Mouse (Mus musculus) testis, postnatal 10 days (tissue): ENCODE measurements at regions not wholly inside any gene's neighbourhood (a gene's known extent, or its start where the extent isn't known, plus 50 kb on each side); places are given as distances from the start of the nearest gene placed in this dataset.

Source experiments
- DNase-seq: peaks from one replicate; pipeline ENCODE4 v3.0.0; 2021; ENCODE audit warnings: low spot score

DNA sequence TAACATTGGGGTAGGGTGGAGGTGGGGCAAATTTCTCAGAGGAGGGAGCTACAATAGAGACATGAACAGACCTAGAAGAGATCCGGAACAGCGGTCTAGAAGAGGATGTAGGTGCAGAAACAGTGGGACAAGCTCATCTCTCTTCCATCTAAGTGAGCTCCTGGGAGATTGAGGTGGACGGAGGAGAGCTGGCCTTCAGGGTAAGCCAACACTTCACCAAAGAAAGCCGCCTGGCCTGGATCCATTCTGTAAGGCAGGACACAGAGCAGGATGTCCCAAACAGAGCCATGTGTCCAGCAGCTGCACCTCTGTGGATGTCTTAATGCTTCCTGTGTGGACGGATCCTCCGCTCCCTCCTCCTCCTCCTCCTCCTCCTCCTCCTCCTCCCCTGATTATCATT is 173.0 kb downstream of the Rab11fip4 start:
- DNase-seq = no peak

DNA sequence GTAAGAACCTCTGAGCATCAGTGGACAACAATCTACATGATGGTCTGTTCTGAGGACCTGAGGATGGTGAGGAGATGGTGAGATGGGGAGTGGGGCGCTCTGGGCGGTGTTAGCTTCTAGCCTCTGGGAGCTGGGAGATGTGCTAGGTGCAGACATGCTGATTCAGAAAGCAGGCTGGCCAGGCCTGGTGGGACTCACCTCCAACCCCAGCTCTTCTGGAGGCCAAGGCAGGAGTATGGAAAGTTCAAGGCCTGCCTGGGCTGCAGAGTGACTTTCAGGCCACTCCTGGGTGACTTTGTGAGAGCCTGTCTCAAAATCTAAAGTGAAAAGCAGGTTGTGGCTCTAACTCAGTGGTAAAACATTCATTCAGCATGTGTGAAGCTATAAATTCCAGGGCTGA is 171.6 kb downstream of the Rab11fip4 start:
- DNase-seq = no peak

DNA sequence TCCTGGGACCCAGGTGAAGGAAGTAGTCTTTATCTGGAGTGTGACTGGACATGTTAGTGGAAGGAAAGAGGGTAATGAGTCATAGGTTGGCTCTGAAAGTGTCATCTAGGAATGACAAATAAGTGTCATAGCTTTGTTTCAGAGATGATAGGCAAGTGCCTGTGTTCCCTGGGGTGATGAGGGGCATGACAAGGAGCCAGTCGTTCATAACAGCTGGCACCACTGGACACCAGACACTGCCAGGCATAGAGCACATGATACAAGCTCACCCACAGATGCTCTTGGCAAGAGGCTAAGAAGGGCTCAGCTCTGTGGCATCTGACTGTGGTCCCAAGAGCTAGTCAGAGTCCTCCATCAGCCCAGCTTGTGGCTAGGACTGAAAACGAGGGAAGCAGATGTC is 171.0 kb downstream of the Rab11fip4 start:
- no peak for DNase-seq

DNA sequence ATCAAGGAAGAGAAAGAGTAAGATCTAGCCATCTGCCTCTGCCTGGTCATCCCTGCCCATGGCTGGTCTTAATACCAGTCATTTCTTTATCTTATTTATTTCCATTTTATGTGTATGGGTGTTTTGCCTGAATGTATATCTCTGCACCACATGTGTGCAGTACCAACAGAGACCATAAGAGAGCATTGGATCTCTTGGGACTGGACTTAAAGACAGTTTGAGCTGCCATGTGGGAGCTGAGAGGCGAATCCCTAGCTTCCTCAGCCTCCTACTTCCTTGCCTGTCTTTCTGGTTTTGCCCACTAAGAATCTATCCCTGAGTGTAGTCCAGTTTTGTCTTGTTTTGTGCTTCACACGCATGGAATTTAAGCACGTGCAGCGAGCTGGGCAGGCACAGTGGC is 169.5 kb downstream of the Rab11fip4 start:
- no peak for DNase-seq

DNA sequence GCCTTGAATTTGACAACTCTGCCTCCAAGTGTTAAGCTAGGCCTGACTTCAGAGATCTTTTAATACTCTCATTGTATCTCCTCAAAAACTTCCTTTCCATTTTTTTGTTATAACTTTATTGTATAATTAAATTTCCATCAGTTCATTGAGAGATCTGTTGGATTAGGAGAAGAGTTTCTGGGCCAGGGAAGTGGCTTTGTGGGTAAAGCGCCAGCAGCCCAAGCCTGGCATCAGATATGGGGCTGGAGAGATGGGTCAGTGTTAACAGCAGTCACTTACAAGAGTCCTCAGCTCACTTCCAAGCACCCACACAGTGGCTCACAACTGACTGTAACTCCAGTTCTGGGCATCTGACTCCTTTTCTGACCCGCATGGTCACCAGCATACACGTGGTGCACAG is 167.3 kb downstream of the Rab11fip4 start:
- DNase-seq = no peak

DNA sequence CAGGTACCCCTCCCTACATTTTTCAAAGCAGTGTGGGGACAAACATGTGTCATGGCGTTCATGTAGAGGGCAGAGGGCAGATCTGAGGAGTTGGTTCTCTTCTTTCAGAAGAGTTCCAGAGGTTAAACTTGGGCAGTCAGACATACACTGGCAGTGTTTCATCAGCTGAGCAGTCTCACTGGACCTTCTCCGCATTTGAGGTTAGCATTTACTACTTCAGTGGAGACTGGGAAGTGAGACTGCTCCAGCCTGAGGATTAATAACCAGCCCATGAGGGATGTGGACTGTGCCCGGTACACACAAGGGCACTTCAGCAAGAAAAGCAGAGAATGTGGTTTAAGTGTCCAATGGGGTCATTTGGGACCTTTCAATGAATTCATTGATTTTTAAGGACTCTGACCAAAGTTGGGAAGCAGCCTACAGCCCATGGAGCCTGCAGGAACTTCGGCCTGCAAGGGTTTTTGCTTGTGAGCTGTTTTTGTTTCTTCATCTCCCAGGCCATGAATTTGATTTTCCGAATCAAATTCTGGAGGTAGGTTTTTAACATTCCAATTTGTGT is 166.6 kb downstream of the Rab11fip4 start:
- no peak for DNase-seq

DNA sequence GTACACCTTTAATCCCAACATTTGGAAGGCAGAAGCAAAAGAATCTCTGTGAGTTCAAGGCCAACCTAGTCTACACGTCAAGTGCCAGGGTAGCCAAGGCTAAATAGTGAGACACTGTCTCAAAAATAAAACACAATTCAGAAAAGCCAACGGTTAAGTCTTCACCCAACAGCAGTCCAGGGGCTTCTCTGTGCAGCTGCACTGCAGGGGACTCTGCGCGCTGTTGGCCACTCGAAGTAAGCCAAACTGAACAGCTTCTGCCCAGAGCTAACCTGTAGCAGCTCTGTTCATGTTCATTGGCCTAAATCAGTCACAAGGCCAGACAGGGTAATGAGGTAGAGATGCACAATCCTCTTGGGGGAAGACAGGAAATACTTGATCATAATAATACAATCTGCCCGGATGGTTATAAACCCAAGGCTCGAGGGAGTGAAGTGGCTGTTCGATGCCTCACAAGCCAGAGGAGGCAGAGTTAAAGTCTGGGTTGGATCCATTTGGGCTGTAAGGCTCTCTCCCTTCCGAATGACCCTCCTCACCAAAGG is 165.4 kb downstream of the Rab11fip4 start:
- DNase-seq = no peak

DNA sequence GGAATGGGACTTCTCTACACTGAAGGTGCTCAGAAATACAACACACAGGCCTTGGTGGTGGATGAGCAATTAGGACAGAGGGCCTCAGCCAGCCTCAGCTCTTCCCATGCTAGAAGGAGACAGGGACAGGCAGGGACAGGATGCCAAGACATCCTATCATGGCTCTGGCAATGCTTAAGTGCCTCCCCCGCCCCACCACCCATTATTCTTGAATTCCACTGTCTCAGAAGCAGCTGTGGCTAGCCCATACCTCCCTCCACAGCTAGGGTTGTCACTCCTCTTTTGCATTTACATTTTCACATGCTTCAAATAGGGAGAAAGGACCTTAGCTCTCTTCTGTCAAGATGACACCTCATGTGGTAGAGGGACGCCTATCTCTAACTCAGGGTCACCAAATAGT is 162.5 kb downstream of the Rab11fip4 start:
- DNase-seq = no peak

DNA sequence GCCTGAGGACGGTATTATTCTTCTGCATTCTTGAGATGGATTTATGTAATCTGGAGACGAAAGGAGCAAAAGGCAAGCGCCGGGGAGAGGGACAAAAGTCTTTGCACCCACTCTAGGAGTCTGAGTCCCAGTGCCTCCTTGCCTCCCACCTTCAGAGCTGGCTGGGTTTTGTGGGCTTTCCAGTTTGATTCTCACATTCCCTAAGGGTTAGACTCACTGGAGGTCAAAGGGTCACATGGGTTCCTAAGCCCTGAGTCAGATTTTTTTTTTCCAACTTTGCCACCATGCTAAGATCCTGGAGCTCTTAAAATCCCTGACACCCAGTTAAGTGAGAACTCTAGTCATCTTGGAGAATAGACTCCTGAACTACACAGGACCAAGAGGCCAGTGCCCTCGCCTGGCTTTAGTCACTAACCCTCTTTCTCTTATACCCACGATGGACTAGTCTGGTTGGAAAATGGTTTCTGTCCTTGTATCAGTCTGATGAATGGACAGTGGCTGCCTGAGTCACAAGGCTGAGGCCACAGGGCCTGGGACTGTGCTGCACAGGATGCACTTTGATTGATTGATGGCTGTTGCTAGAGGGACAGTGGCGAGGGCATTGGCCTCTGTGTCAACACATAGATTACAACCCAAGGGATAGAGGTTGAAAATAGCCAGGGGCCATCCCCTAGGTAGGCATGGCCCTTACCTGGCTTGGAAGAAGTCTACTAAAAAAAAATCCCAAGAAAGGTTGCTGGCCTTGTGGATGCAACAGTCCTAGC is 161.9 kb downstream of the Rab11fip4 start:
- no peak for DNase-seq

DNA sequence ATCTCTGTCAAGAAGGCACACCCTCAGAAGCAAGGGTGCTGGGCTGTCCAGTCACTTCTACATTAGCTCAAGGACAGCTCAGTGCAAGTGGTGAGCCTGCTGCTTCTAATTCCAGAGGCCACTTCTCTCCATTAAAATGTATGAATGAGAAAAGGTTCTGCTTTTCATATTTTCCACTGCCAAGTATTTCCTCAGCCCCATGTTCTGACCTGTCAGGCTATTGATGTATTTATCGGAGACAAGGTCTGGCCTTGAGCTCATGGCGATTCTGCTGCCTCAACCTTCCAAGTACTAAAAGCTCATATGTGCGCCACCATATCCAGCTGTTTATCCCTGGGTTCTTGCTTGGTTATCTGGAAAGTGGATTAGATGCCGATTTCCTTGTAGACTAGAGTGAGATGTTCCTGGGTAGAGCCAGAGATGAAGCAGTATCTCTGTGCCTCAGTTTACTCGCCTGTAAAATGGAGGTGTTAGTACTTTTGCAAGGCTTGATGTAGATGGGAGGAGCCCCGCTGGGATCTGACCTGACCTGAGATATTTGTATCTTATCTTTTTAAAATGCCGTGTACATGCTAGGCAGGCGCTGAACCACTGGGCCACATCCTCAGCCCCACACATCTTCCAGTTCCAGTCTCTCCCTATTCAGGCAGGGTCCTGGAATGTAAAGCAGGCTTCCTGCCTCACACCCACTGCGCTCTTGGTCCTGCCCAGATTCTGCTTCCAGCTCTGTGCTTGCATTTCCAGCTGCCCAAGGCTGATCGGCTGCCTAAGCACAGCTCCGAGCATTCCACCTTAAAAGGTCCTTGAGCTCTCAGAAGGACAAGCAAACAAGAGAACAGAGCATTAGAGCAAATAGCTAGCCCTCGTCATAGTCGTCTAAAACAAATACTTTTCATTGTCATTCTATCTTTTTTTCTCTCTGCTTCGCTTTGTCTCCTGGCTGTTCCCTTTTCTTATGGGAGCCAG is 161.0 kb downstream of the Rab11fip4 start:
- no peak for DNase-seq

DNA sequence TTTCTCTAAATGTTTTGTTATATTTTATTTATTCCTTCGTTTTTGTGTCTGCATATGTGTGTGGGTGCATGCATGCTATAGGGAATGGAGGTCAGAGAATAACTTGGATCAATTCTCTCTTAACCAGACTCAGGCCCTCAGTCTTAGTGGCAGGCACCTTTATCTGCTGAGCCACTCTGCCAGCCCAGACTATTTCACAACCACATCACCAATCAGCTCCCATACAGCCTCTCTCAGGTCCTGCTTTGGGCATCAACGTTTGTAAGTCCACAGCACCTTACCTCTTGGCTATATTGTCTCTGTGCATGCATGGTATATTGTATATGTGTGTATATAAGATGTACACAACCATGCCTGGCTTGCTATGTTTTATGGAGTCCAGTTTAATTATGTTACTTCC is 159.9 kb downstream of the Rab11fip4 start:
- DNase-seq = no peak

DNA sequence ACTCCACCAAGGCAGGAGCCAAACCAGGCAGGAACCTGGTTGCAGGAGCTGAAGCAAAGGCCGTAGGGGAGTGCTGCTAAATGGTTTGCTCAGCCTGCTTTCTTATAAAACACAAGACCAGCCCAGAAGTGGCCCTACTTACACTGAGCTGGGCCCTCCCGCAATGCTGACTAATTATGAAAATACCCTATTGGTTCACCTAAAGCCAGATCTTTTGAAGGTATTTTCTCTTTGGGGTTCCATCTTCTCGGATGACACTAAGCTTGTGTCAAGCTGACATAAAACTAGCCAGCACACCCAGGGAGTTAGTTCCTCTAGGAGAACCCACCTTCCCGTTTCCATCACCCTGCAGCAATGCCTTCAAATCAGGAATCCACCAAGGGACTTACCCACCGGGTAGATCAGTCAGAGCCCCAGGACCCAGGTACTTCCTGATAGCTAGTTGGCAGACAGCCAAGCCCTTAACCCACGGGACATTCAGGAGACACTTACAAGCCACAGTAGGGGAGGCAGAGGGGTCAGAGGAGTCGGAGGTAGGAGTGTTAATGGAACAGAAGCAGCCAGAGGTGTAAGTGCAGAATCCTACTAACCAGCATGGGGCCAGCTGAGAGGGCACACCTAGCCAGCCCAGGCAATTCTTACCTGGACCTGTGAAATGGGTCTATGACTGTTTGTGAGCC is 158.9 kb downstream of the Rab11fip4 start:
- DNase-seq = no peak

DNA sequence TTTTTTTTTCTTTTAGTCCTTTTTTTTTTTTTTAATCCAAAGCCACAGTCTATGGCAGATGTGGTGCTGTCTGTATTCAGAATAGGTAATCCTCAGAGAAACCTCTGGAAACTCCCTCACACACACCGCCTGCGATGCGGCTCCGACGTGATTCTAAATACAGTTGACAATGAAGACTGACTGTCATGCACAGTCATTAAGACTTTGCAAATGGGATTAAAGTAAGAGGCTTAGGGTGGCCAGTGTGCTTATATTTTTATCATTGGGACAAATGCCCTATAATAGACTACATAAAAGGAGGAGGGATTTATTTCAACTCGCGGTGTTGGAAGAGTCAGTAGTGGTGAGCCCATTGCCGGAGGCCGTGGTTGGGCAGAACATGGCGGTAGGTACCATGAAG is 158.1 kb downstream of the Rab11fip4 start:
- no peak for DNase-seq

DNA sequence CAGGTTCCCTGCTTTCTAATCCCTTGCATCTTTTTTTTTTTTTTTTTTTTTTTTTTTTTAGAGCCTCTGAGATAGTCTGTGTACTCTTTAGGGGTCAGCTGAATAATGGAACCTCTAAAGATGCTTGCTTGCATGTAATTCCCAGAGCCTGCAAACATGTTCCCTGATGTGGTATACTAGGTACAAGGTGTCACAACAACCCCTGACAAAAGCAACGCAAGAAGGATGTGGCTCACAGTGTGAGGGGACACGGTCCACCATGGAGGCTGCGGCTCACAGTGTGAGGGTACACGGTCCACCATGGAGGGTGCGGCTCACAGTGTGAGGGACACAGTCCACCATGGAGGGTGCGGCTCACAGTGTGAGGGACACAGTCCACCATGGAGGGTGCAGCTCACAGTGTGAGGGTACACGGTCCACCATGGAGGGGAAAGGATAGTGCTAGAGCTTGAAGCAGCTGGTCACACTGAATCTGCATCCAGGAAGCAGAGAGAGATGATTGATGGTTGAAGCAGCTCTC is 157.7 kb downstream of the Rab11fip4 start:
- no peak for DNase-seq

DNA sequence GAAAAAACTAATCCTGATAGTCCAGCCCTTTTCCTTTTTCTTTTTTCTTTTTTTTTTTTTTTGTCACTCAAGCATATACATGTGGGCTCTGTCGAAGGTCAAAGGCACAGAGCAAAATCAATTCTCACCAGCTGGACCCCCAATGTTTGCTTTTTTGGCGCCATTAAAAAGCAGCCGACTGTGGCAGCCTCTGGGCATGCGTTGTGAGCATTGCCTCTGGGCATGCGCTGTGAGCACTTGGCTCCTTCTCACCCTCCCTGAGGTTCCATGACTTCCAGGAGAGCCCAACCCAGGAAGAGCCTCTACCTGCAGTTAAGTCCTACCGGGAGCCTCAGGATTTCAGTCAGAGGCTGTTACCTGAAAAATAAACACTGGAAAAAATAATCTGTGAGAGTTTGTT is 156.8 kb downstream of the Rab11fip4 start:
- no peak for DNase-seq
